Mouse (Mus musculus): ENCODE data around the gene AW011738.

DNA sequence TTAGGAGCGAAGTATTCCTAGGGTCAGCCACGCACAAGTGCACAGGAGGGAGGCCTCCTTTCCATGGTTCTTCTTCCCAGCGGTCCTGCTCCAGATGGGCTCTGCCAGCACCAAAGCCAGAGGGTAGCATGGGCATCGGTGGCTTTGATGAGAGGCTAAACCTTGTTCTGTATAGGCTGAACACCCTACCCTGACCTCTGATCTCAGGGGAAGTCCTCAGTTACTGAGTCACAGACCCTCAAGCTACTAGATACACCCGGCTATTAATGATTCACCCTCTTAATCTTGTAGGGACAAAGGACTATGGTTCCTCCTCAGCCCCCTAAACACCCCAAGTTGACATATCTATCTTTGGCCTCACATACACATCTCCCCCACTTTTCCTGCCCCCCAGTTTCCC lies 9.2 kb upstream of the AW011738 start:
- TF ChIP-seq EP300 (IDR thresholded peaks at IDR 0.05; ENCODE audit: low read depth), result no peak
- TF ChIP-seq CTCF (IDR thresholded peaks at IDR 0.05; ENCODE audit: low read depth), result no peak

All from liver, postnatal 0 days (tissue).